Mouse (Mus musculus) limb, embryonic 14.5 days (tissue): Measurements from ENCODE around the gene Arsg. TPM values are rescaled to one million over a fixed set of nuclear protein-coding genes. Genes with fewer than 3 reads are reported as not detected.

Experiments
- ATAC-seq: fragments of 200-750 bp; cut with Nextera tagmentation; 2 replicates; pipeline ENCODE4 v1.8.0; 2017; ENCODE audit warnings: low read depth, moderate number of reproducible peaks, moderate TSS enrichment; ENCODE audit not compliant: low FRiP score
- DNase-seq: peaks from one replicate; pipeline ENCODE4 v3.0.0-alpha.2; 2015; ENCODE audit warnings: low spot score
- H3K27ac ChIP-seq: fragments of 300-500 bp; sonication (generic); replicated peaks from 2 replicates; pipeline ENCODE4 v1.5.1; 2014; ENCODE audit warnings: low read depth, mild to moderate bottlenecking, low read length, moderate library complexity, mixed read lengths
- H3K27me3 ChIP-seq: fragments of 300-500 bp; sonication (generic); 2 replicates; pipeline ENCODE4 v1.6.1; 2014; ENCODE audit warnings: low read length, mixed read lengths; ENCODE audit not compliant: control insufficient read depth, insufficient read depth
- H3K36me3 ChIP-seq: fragments of 300-500 bp; sonication (generic); 2 replicates; pipeline ENCODE4 v1.6.1; 2014; ENCODE audit warnings: mild to moderate bottlenecking, low read length, moderate library complexity, mixed read lengths; ENCODE audit not compliant: control insufficient read depth, insufficient read depth
- H3K4me1 ChIP-seq: fragments of 300-500 bp; sonication (generic); 2 replicates; pipeline ENCODE4 v1.6.1; 2014; ENCODE audit warnings: antibody characterized with exemption, low read length, mixed read lengths; ENCODE audit not compliant: control insufficient read depth, insufficient read depth
- H3K4me2 ChIP-seq: fragments of 300-500 bp; sonication (generic); replicated peaks from 2 replicates; pipeline ENCODE4 v1.6.1; 2014; ENCODE audit warnings: low read depth, mild to moderate bottlenecking, low read length, moderate library complexity; ENCODE audit not compliant: severe bottlenecking
- H3K4me3 ChIP-seq: fragments of 300-500 bp; sonication (generic); replicated peaks from 2 replicates; pipeline ENCODE4 v1.5.1; 2014; ENCODE audit warnings: low read length
- H3K9ac ChIP-seq: fragments of 300-500 bp; sonication (generic); 2 replicates; pipeline ENCODE4 v1.6.1; 2014; ENCODE audit warnings: mild to moderate bottlenecking, low read depth, low read length, moderate library complexity; ENCODE audit not compliant: severe bottlenecking
- H3K9me3 ChIP-seq: fragments of 300-500 bp; sonication (generic); 2 replicates; pipeline ENCODE4 v1.6.1; 2016; ENCODE audit warnings: low read length; ENCODE audit not compliant: control insufficient read depth
- POLR2A ChIP-seq: fragments of 200-500 bp; IDR thresholded peaks from 2 replicates; pipeline ENCODE4 v1.8.0; 2012; ENCODE audit warnings: inconsistent platforms, mild to moderate bottlenecking, moderate library complexity, borderline replicate concordance; ENCODE audit not compliant: insufficient read depth, insufficient read length; ENCODE audit errors: extremely low read depth
- WGBS: fragments of 180-500 bp; shearing (Covaris S2); extraction: QIAGEN DNeasy Blood & Tissue Kit; methylation state at CpG from one replicate; pipeline ENCODE4 v1.1.7; 2014; 5-methylcytosine and 5-hydroxymethylcytosine counted together
- polyA plus RNA-seq, 2 experiments: library from polyadenylated mRNA; depleted of rRNA in 1 of 2; stranded (reverse) in 1 of 2; unstranded in 1 of 2; fragments of >200 nt; fragmentation: Nextera tagmentation in 1 of 2; extraction: Ambion mirVana in 1 of 2; gene quantifications; 2 replicates each; pipeline versions ENCODE4 v1.2.1 to v1.2.3; 2012 to 2014

The Arsg gene
- polyA plus RNA-seq, 2 experiments, result 3.2 to 5.3 TPM

- DNase-seq, result no peak
- TF ChIP-seq POLR2A, result no peak
- H3K36me3 ChIP-seq, result peaks cover 30% of the 10 kb centered on the region
- no peaks in the 10 kb centered on the region for H3K27me3 ChIP-seq
- 87% methylated on average over 2 of the region's 2 CpGs for WGBS
- no peak overlapping the region for H3K27ac ChIP-seq
- no peak overlapping the region for H3K4me3 ChIP-seq
- no peak overlapping the region for H3K4me2 ChIP-seq
- no peak overlapping the region for H3K9ac ChIP-seq
- no peaks in the 10 kb centered on the region for H3K4me1 ChIP-seq
- ATAC-seq, result no peak
- H3K9me3 ChIP-seq, result no peaks in the 10 kb centered on the region
These were observed 101.4 kb downstream of the Arsg start for GRCm38 (mm10) chr11:109574604-109575003.

GRCm38 (mm10) chr11:109575832-109576231 lies 102.7 kb downstream of the Arsg start:
- Histone ChIP-seq H3K27ac (no peak overlapping the region), H3K36me3 (peaks cover 40% of the 10 kb centered on the region), H3K4me1 (no peaks in the 10 kb centered on the region), H3K27me3 (no peaks in the 10 kb centered on the region), H3K9ac (no peak overlapping the region), H3K4me2 (no peak overlapping the region), H3K4me3 (no peak overlapping the region), H3K9me3 (no peaks in the 10 kb centered on the region)
- 80% methylated on average over 6 of the region's 6 CpGs for WGBS
- no peak for ATAC-seq
- DNase-seq, result peak; percentile 36
- TF ChIP-seq POLR2A, result no peak

DNA sequence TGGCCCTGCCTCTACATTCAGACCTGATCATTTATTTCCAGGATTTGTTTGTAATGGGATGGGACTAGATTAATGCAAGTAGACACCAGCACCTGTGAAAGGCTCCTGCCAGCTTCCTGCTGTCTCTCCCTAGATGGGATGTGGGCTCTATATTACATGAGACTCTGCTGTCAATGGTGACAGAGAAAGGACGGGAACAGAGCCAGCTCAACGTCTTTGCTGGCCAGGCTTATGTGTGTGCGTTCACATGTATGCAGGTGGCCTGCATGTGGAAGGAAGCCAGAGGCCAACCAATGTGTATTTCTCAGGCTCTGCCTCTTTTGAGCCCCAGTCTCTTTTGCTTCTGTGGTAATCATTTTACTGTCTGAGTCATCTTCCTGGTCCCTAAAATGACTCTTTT lies 105.4 kb downstream of the Arsg start:
- Histone ChIP-seq H3K4me3 (no peak overlapping the region), H3K4me1 (no peaks in the 10 kb centered on the region), H3K9me3 (no peaks in the 10 kb centered on the region), H3K36me3 (peaks cover 59% of the 10 kb centered on the region), H3K27ac (no peak overlapping the region), H3K27me3 (no peaks in the 10 kb centered on the region), H3K4me2 (no peak overlapping the region), H3K9ac (no peak overlapping the region)
- no peak for DNase-seq
- TF ChIP-seq POLR2A, result no peak
- WGBS, result 76% methylated on average over 3 of the region's 3 CpGs
- no peak for ATAC-seq

GRCm38 (mm10) chr11:109579999-109580398 lies 106.8 kb downstream of the Arsg start:
- no peaks in the 10 kb centered on the region for H3K4me1 ChIP-seq
- ATAC-seq (no peak), DNase-seq (no peak)
- H3K27me3 ChIP-seq, result no peaks in the 10 kb centered on the region
- peaks cover 67% of the 10 kb centered on the region for H3K36me3 ChIP-seq
- H3K4me2 ChIP-seq, result no peak overlapping the region
- H3K27ac ChIP-seq, result no peak overlapping the region
- no peaks in the 10 kb centered on the region for H3K9me3 ChIP-seq
- no peak for TF ChIP-seq POLR2A
- 84% methylated on average over 9 of the region's 9 CpGs for WGBS
- no peak overlapping the region for H3K9ac ChIP-seq
- no peak overlapping the region for H3K4me3 ChIP-seq

GRCm38 (mm10) chr11:109583986-109584385 lies 110.8 kb downstream of the Arsg start:
- no peak for DNase-seq

More at GRCm38 (mm10) chr11:109583986-109584385, 110.8 kb downstream of the Arsg start:
- Histone ChIP-seq H3K4me1 (no peaks in the 10 kb centered on the region), H3K27me3 (no peaks in the 10 kb centered on the region), H3K9me3 (no peaks in the 10 kb centered on the region), H3K36me3 (peaks cover 47% of the 10 kb centered on the region), H3K4me2 (no peak overlapping the region), H3K27ac (no peak overlapping the region), H3K9ac (no peak overlapping the region), H3K4me3 (no peak overlapping the region)
- TF ChIP-seq POLR2A, result no peak
- 69% methylated on average over 14 of the region's 14 CpGs for WGBS
- no peak for ATAC-seq
